Mouse (Mus musculus) urinary bladder, postnatal 10 days (tissue): Measurements from ENCODE around the gene Olfr843.

Experiments
- DNase-seq: peaks from one replicate; pipeline ENCODE4 v3.0.0; 2022; ENCODE audit warnings: low spot score

The Olfr843 gene

GRCm38 (mm10) chr9:19251887-19252286, at the start of gene Olfr843:
Gene Olfr843 (minus strand): TSS chr9:19251987.
- DNase-seq = no peak
